Mouse (Mus musculus) heart, postnatal 0 days (tissue): Measurements from ENCODE around the gene Chit1.

Experiments used
- CTCF ChIP-seq: IDR thresholded peaks from 2 replicates; pipeline ENCODE4 v1.5.1; 2016; ENCODE audit warnings: antibody characterized with exemption, control low read depth, low read depth
- EP300 ChIP-seq: IDR thresholded peaks from 2 replicates; pipeline ENCODE4 v1.6.1; 2016; ENCODE audit warnings: antibody characterized with exemption, low read depth

DNA sequence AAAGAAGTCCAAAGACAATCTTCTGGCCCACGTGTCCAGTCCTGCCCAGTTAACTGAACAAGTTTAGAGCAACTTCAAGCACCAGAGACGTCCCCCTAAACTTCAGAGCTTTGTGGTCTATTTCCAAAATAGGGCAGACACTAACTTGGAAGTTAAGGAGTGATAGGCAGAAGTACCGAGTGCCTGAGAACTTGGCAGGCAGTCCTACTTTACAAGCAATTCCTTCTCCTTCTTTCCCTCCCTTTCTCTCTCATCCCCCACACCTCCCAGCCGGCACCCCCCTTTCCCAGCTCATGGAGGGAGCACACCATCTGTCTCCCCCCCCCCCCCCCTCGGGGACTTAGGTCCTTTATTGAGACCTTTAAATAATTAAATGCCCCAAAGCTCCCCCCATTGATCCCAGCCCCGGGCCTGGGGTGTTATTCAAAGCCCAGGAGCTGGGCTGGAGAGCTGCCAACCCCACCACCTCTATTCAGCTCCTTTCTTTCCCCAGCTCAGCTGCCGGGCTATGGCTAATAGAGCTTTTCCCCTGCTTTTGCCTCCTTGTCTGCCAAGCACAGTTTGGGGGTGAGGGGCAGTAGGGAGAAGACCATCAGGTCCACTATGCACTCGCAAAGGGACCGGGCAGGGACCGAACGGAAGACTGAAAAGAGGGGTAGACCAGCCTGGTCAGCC, 48.5 kb upstream of the Chit1 start:
- no peak for TF ChIP-seq CTCF
- TF ChIP-seq EP300 = no peak
